Mouse (Mus musculus): Measurements from ENCODE around the gene Nid1. TPM values are rescaled to one million over a fixed set of nuclear protein-coding genes. Genes with fewer than 3 reads are reported as not detected.

The Nid1 gene
- polyA plus RNA-seq, 1 experiment from 2014 or later, result 75.8 TPM

GRCm38 (mm10) chr13:13549687-13550660, 112.6 kb downstream of the Nid1 start:
- no peak overlapping the region for H3K9ac ChIP-seq
- H3K4me1 ChIP-seq (replicated peaks), result no peaks in the 10 kb centered on the region
- no peak overlapping the region for H3K27ac ChIP-seq
- 0 out of 2 replicates have a peak, but pooled peaks have one; percentile 58 for ATAC-seq (replicated peaks; ENCODE audit: insufficient number of reproducible peaks, insufficient read depth, low FRiP score, low read depth)
- H3K4me2 ChIP-seq, result no peak overlapping the region
- H3K36me3 ChIP-seq, result no peaks in the 10 kb centered on the region
- WGBS, result 55% methylated on average over 9 of the region's 9 CpGs
- H3K4me3 ChIP-seq, result no peak overlapping the region
- H3K9me3 ChIP-seq (replicated peaks), result no peaks in the 10 kb centered on the region
- no peaks in the 10 kb centered on the region for H3K27me3 ChIP-seq

- no peaks in the 10 kb centered on the region for H3K9me3 ChIP-seq (replicated peaks)
- H3K4me1 ChIP-seq (replicated peaks), result no peaks in the 10 kb centered on the region
- H3K4me3 ChIP-seq, result no peak overlapping the region
- 49% methylated on average over 3 of the region's 3 CpGs for WGBS
- H3K27ac ChIP-seq, result no peak overlapping the region
- H3K9ac ChIP-seq, result no peak overlapping the region
- H3K36me3 ChIP-seq, result no peaks in the 10 kb centered on the region
- ATAC-seq (replicated peaks; ENCODE audit: insufficient number of reproducible peaks, insufficient read depth, low FRiP score, low read depth), result no peak
- H3K4me2 ChIP-seq, result no peak overlapping the region
- H3K27me3 ChIP-seq, result no peaks in the 10 kb centered on the region
These were observed 114.7 kb downstream of the Nid1 start for GRCm38 (mm10) chr13:13552020-13552419.

GRCm38 (mm10) chr13:13553660-13554059, 116.3 kb downstream of the Nid1 start:
- Histone ChIP-seq H3K4me3 (no peak overlapping the region), H3K27ac (no peak overlapping the region), H3K4me2 (no peak overlapping the region), H3K9ac (no peak overlapping the region), H3K27me3 (no peaks in the 10 kb centered on the region), H3K9me3 (replicated peaks) (no peaks in the 10 kb centered on the region), H3K4me1 (replicated peaks) (no peaks in the 10 kb centered on the region), H3K36me3 (no peaks in the 10 kb centered on the region)
- WGBS, result 37% methylated on average over 1 of the region's 1 CpGs
- ATAC-seq (replicated peaks; ENCODE audit: insufficient number of reproducible peaks, insufficient read depth, low FRiP score, low read depth), result no peak

- Histone ChIP-seq H3K9ac (no peak overlapping the region), H3K27me3 (no peaks in the 10 kb centered on the region), H3K27ac (no peak overlapping the region), H3K9me3 (replicated peaks) (no peaks in the 10 kb centered on the region), H3K4me2 (no peak overlapping the region), H3K4me3 (no peak overlapping the region), H3K4me1 (replicated peaks) (no peaks in the 10 kb centered on the region), H3K36me3 (no peaks in the 10 kb centered on the region)
- 86% methylated on average over 3 of the region's 3 CpGs for WGBS
- ATAC-seq (replicated peaks; ENCODE audit: insufficient number of reproducible peaks, insufficient read depth, low FRiP score, low read depth), result no peak
These were observed 117.8 kb downstream of the Nid1 start for GRCm38 (mm10) chr13:13555196-13555595.

GRCm38 (mm10) chr13:13557001-13557743, 119.8 kb downstream of the Nid1 start:
- no peaks in the 10 kb centered on the region for H3K27me3 ChIP-seq
- no peaks in the 10 kb centered on the region for H3K36me3 ChIP-seq
- no peak overlapping the region for H3K9ac ChIP-seq
- no peak overlapping the region for H3K27ac ChIP-seq
- no peak overlapping the region for H3K4me3 ChIP-seq
- no peaks in the 10 kb centered on the region for H3K4me1 ChIP-seq (replicated peaks)
- H3K9me3 ChIP-seq (replicated peaks), result no peaks in the 10 kb centered on the region
- no peak for ATAC-seq (replicated peaks; ENCODE audit: insufficient number of reproducible peaks, insufficient read depth, low FRiP score, low read depth)
- H3K4me2 ChIP-seq, result no peak overlapping the region
- 75% methylated on average over 5 of the region's 5 CpGs for WGBS

- Histone ChIP-seq H3K4me3 (no peak overlapping the region), H3K9ac (no peak overlapping the region), H3K36me3 (no peaks in the 10 kb centered on the region), H3K9me3 (replicated peaks) (no peaks in the 10 kb centered on the region), H3K4me1 (replicated peaks) (no peaks in the 10 kb centered on the region), H3K4me2 (no peak overlapping the region), H3K27ac (no peak overlapping the region), H3K27me3 (no peaks in the 10 kb centered on the region)
- ATAC-seq (replicated peaks; ENCODE audit: insufficient number of reproducible peaks, insufficient read depth, low FRiP score, low read depth), result no peak
- WGBS, result 58% methylated on average over 2 of the region's 2 CpGs
These were observed 120.9 kb downstream of the Nid1 start for GRCm38 (mm10) chr13:13558251-13558650.

GRCm38 (mm10) chr13:13558900-13559299, 121.5 kb downstream of the Nid1 start:
- Histone ChIP-seq H3K36me3 (no peaks in the 10 kb centered on the region), H3K4me1 (replicated peaks) (no peaks in the 10 kb centered on the region), H3K4me2 (no peak overlapping the region), H3K4me3 (no peak overlapping the region), H3K27ac (no peak overlapping the region), H3K27me3 (no peaks in the 10 kb centered on the region), H3K9ac (no peak overlapping the region), H3K9me3 (replicated peaks) (no peaks in the 10 kb centered on the region)
- no peak for ATAC-seq (replicated peaks; ENCODE audit: insufficient number of reproducible peaks, insufficient read depth, low FRiP score, low read depth)
- WGBS, result 59% methylated on average over 5 of the region's 5 CpGs

Other genes with a start within 250 kb of the Nid1 start
- gene Gpr137b, start 43.5 kb upstream of the Nid1 start, polyA plus RNA-seq (2015; fragmentation: Nextera tagmentation; extraction: Ambion mirVana), result 18.3 TPM in 2 replicates
- 2.7 and 2.9 TPM in 2 replicates for gene Lyst, start 152.8 kb downstream of the Nid1 start, polyA plus RNA-seq (2015; fragmentation: Nextera tagmentation; extraction: Ambion mirVana)

All from heart, embryonic 15.5 days (tissue).